Mouse (Mus musculus) embryonic facial prominence, embryonic 10.5 days (tissue): ENCODE measurements at regions not wholly inside any gene's neighbourhood (a gene's known extent, or its start where the extent isn't known, plus 50 kb on each side); places are given as distances from the start of the nearest gene placed in this dataset.

Experiments
- DNase-seq: peaks from one replicate; pipeline ENCODE4 v3.0.0-alpha.2; 2017; ENCODE audit warnings: low spot score
- H3K27ac ChIP-seq: fragments of 300-500 bp; sonication (generic); replicated peaks from 2 replicates; pipeline ENCODE4 v1.5.1; 2016; ENCODE audit warnings: mild to moderate bottlenecking
- H3K27me3 ChIP-seq: fragments of 300-500 bp; sonication (generic); replicated peaks from 2 replicates; pipeline ENCODE4 v1.6.1; 2016; ENCODE audit warnings: low read depth, mild to moderate bottlenecking; ENCODE audit not compliant: poor library complexity, severe bottlenecking
- H3K36me3 ChIP-seq: fragments of 300-500 bp; sonication (generic); replicated peaks from 2 replicates; pipeline ENCODE4 v1.6.1; 2016; ENCODE audit warnings: mild to moderate bottlenecking, moderate library complexity
- H3K4me1 ChIP-seq: fragments of 300-500 bp; sonication (generic); 2 replicates; pipeline ENCODE4 v1.6.1; 2016
- H3K4me3 ChIP-seq: fragments of 300-500 bp; sonication (generic); 2 replicates; pipeline ENCODE4 v1.5.1; 2016; ENCODE audit warnings: mild to moderate bottlenecking, moderate library complexity
- H3K9me3 ChIP-seq: fragments of 300-500 bp; sonication (generic); 2 replicates; pipeline ENCODE4 v1.6.1; 2016; ENCODE audit warnings: mild to moderate bottlenecking
- WGBS: fragments of 180-500 bp; shearing (Covaris S2); methylation state at CpG from one replicate; pipeline ENCODE4 v1.1.7; 2016; 5-methylcytosine and 5-hydroxymethylcytosine counted together

GRCm38 (mm10) chr13:26594313-26594712 is 175.7 kb downstream of the Hdgfl1 start:
- Histone ChIP-seq H3K27ac (no peak overlapping the region; the same call in 1 of the 2 replicates), H3K36me3 (no peaks in the 10 kb centered on the region), H3K4me1 (peaks cover 4% of the 10 kb centered on the region; the same call in 1 of the 2 replicates), H3K27me3 (no peaks in the 10 kb centered on the region), H3K9me3 (no peaks in the 10 kb centered on the region), H3K4me3 (no peak overlapping the region)
- DNase-seq, result no peak

- 91% methylated on average over 1 of the region's 1 CpGs for WGBS
- Histone ChIP-seq H3K27me3 (no peaks in the 10 kb centered on the region), H3K4me3 (no peak overlapping the region), H3K27ac (no peak overlapping the region), H3K9me3 (no peaks in the 10 kb centered on the region), H3K36me3 (no peaks in the 10 kb centered on the region), H3K4me1 (peaks cover 4% of the 10 kb centered on the region; the same call in 1 of the 2 replicates)
- DNase-seq, result no peak
Observed at GRCm38 (mm10) chr13:26593750-26594149, 176.2 kb downstream of the Hdgfl1 start.

GRCm38 (mm10) chr13:26575890-26576543 is 193.9 kb downstream of the Hdgfl1 start:
- no peaks in the 10 kb centered on the region for H3K36me3 ChIP-seq
- no peak for DNase-seq
- H3K27me3 ChIP-seq, result no peaks in the 10 kb centered on the region
- 77% methylated on average over 2 of the region's 2 CpGs for WGBS
- H3K27ac ChIP-seq, result no peak overlapping the region
- no peak overlapping the region for H3K4me3 ChIP-seq
- no peaks in the 10 kb centered on the region for H3K4me1 ChIP-seq
- no peaks in the 10 kb centered on the region for H3K9me3 ChIP-seq

- DNase-seq, result peak; percentile 9
- no peaks in the 10 kb centered on the region for H3K27me3 ChIP-seq
- no peaks in the 10 kb centered on the region for H3K36me3 ChIP-seq
- H3K4me1 ChIP-seq, result peaks cover 13% of the 10 kb centered on the region
- no peaks in the 10 kb centered on the region for H3K9me3 ChIP-seq
- WGBS, result 44% methylated on average over 4 of the region's 4 CpGs
- H3K4me3 ChIP-seq, result no peak overlapping the region
- H3K27ac ChIP-seq, result peak overlapping the region; percentile 30; the same call in 1 of the 2 replicates
Observed at GRCm38 (mm10) chr13:26569422-26569821, 200.5 kb downstream of the Hdgfl1 start.

- Histone ChIP-seq H3K27ac (peak overlapping the region; percentile 54; the same call in 1 of the 2 replicates), H3K36me3 (no peaks in the 10 kb centered on the region), H3K4me3 (no peak overlapping the region), H3K4me1 (peaks cover 13% of the 10 kb centered on the region), H3K9me3 (no peaks in the 10 kb centered on the region), H3K27me3 (no peaks in the 10 kb centered on the region)
- DNase-seq, result peak; percentile 28
- 46% methylated on average over 7 of the region's 7 CpGs for WGBS
Observed at GRCm38 (mm10) chr13:26564941-26565862, 204.8 kb downstream of the Hdgfl1 start.

- H3K27me3 ChIP-seq, result no peaks in the 10 kb centered on the region
- H3K9me3 ChIP-seq, result no peaks in the 10 kb centered on the region
- 49% methylated on average over 1 of the region's 1 CpGs for WGBS
- no peak overlapping the region for H3K4me3 ChIP-seq
- H3K36me3 ChIP-seq, result no peaks in the 10 kb centered on the region
- H3K27ac ChIP-seq, result no peak overlapping the region
- peak; percentile 31 for DNase-seq
- H3K4me1 ChIP-seq, result 0 out of 2 replicates have a peak, but pooled peaks cover 7% of the 10 kb centered on the region
Observed at GRCm38 (mm10) chr13:26558366-26558765, 211.6 kb downstream of the Hdgfl1 start.

- Histone ChIP-seq H3K4me1 (0 out of 2 replicates have a peak, but pooled peaks cover 7% of the 10 kb centered on the region), H3K27me3 (no peaks in the 10 kb centered on the region), H3K9me3 (no peaks in the 10 kb centered on the region), H3K27ac (no peak overlapping the region), H3K4me3 (no peak overlapping the region), H3K36me3 (no peaks in the 10 kb centered on the region)
- no peak for DNase-seq
- 72% methylated on average over 6 of the region's 6 CpGs for WGBS
Observed at GRCm38 (mm10) chr13:26554266-26554665, 215.7 kb downstream of the Hdgfl1 start.

GRCm38 (mm10) chr13:26552122-26552521 is 217.8 kb downstream of the Hdgfl1 start:
- no peak overlapping the region for H3K27ac ChIP-seq
- H3K36me3 ChIP-seq, result no peaks in the 10 kb centered on the region
- H3K9me3 ChIP-seq, result no peaks in the 10 kb centered on the region
- no peak for DNase-seq
- H3K27me3 ChIP-seq, result no peaks in the 10 kb centered on the region
- no peak overlapping the region for H3K4me3 ChIP-seq
- 0 out of 2 replicates have a peak, but pooled peaks cover 7% of the 10 kb centered on the region for H3K4me1 ChIP-seq
- 86% methylated on average over 3 of the region's 3 CpGs for WGBS

- Histone ChIP-seq H3K27ac (no peak overlapping the region), H3K9me3 (no peaks in the 10 kb centered on the region), H3K4me3 (no peak overlapping the region), H3K36me3 (no peaks in the 10 kb centered on the region), H3K27me3 (no peaks in the 10 kb centered on the region), H3K4me1 (peaks cover 8% of the 10 kb centered on the region; the same call in 1 of the 2 replicates)
- DNase-seq, result peak; percentile 13
- 35% methylated on average over 1 of the region's 1 CpGs for WGBS
Observed at GRCm38 (mm10) chr13:26538928-26539327, 231.0 kb downstream of the Hdgfl1 start.

- no peaks in the 10 kb centered on the region for H3K9me3 ChIP-seq
- H3K4me3 ChIP-seq, result no peak overlapping the region
- peaks cover 8% of the 10 kb centered on the region; the same call in 1 of the 2 replicates for H3K4me1 ChIP-seq
- 41% methylated on average over 2 of the region's 2 CpGs for WGBS
- H3K27ac ChIP-seq, result no peak overlapping the region
- no peaks in the 10 kb centered on the region for H3K36me3 ChIP-seq
- DNase-seq, result no peak
- no peaks in the 10 kb centered on the region for H3K27me3 ChIP-seq
Observed at GRCm38 (mm10) chr13:26536575-26536974, 233.4 kb downstream of the Hdgfl1 start.

- H3K9me3 ChIP-seq, result no peaks in the 10 kb centered on the region
- no peak overlapping the region for H3K27ac ChIP-seq
- no peak for DNase-seq
- no peak overlapping the region for H3K4me3 ChIP-seq
- H3K36me3 ChIP-seq, result no peaks in the 10 kb centered on the region
- H3K4me1 ChIP-seq, result no peaks in the 10 kb centered on the region
- no peaks in the 10 kb centered on the region for H3K27me3 ChIP-seq
Observed at GRCm38 (mm10) chr13:26532761-26533160, 237.2 kb downstream of the Hdgfl1 start.

- H3K27ac ChIP-seq, result no peak overlapping the region
- 61% methylated on average over 1 of the region's 1 CpGs for whole genome bisulfite sequencing
- no peaks in the 10 kb centered on the region for H3K27me3 ChIP-seq
- H3K9me3 ChIP-seq, result no peaks in the 10 kb centered on the region
- no peak for DNase-seq
- no peak overlapping the region for H3K4me3 ChIP-seq
- H3K36me3 ChIP-seq, result no peaks in the 10 kb centered on the region
- no peaks in the 10 kb centered on the region for H3K4me1 ChIP-seq
Observed at GRCm38 (mm10) chr13:26519054-26519453, 250.9 kb downstream of the Hdgfl1 start.

- Histone ChIP-seq H3K4me3 (no peak overlapping the region), H3K4me1 (no peaks in the 10 kb centered on the region), H3K27ac (no peak overlapping the region), H3K9me3 (no peaks in the 10 kb centered on the region), H3K36me3 (no peaks in the 10 kb centered on the region), H3K27me3 (no peaks in the 10 kb centered on the region)
- DNase-seq, result no peak
- WGBS, result 87% methylated on average over 5 of the region's 5 CpGs
Observed at GRCm38 (mm10) chr13:26518425-26518824, 251.5 kb downstream of the Hdgfl1 start.
